Mouse (Mus musculus): ENCODE measurements around the gene Gm12216. TPM values are rescaled to one million over a fixed set of nuclear protein-coding genes. Genes with fewer than 3 reads are reported as not detected.

Gm12216 gene
- polyA plus RNA-seq, 1 experiment = 6.9 TPM

- Histone ChIP-seq H3K27me3 (ENCODE audit: control insufficient read depth, insufficient read depth, low read length) (no peaks in the 10 kb centered on the region), H3K4me1 (ENCODE audit: control insufficient read depth, insufficient read depth, insufficient read length) (peaks cover 3% of the 10 kb centered on the region; the same call in 1 of the 2 replicates), H3K4me3 (ENCODE audit: extremely low read depth, insufficient read depth, insufficient read length) (no peak overlapping the region), H3K36me3 (ENCODE audit: control insufficient read depth, insufficient read depth, low read length) (no peaks in the 10 kb centered on the region), H3K27ac (ENCODE audit: insufficient read depth, low read length) (no peak overlapping the region)
- TF ChIP-seq CTCF (IDR thresholded peaks at IDR 0.05; ENCODE audit: extremely low read depth, insufficient read depth, insufficient read length, insufficient replicate concordance) (no peak), POLR2A (IDR thresholded peaks at IDR 0.05; ENCODE audit: low read depth, low read length) (no peak)
- 82% methylated on average over 12 of the region's 12 CpGs for WGBS
- no peak for DNase-seq (ENCODE audit: low read depth in 1 of 2, low spot score in 2 of 2)
Observed at GRCm38 (mm10) chr11:53755011-53755595, 104.0 kb downstream of the Gm12216 start.

GRCm38 (mm10) chr11:53749716-53750352, 109.2 kb downstream of the Gm12216 start:
- no peak for DNase-seq (ENCODE audit: low read depth in 1 of 2, low spot score in 2 of 2)
- H3K4me3 ChIP-seq (ENCODE audit: extremely low read depth, insufficient read depth, insufficient read length) = no peak overlapping the region
- no peaks in the 10 kb centered on the region for H3K27me3 ChIP-seq (ENCODE audit: control insufficient read depth, insufficient read depth, low read length)
- TF ChIP-seq CTCF (IDR thresholded peaks at IDR 0.05; ENCODE audit: extremely low read depth, insufficient read depth, insufficient read length, insufficient replicate concordance) = no peak
- TF ChIP-seq POLR2A (IDR thresholded peaks at IDR 0.05; ENCODE audit: low read depth, low read length) = no peak
- no peaks in the 10 kb centered on the region for H3K36me3 ChIP-seq (ENCODE audit: control insufficient read depth, insufficient read depth, low read length)
- peaks cover 6% of the 10 kb centered on the region; the same call in 1 of the 2 replicates for H3K4me1 ChIP-seq (ENCODE audit: control insufficient read depth, insufficient read depth, insufficient read length)
- 78% methylated on average over 5 of the region's 5 CpGs for WGBS
- no peak overlapping the region for H3K27ac ChIP-seq (ENCODE audit: insufficient read depth, low read length)

- TF ChIP-seq CTCF (IDR thresholded peaks at IDR 0.05; ENCODE audit: extremely low read depth, insufficient read depth, insufficient read length, insufficient replicate concordance) = no peak
- no peak for TF ChIP-seq POLR2A (IDR thresholded peaks at IDR 0.05; ENCODE audit: low read depth, low read length)
- H3K27ac ChIP-seq (ENCODE audit: insufficient read depth, low read length) = no peak overlapping the region
- no peaks in the 10 kb centered on the region for H3K36me3 ChIP-seq (ENCODE audit: control insufficient read depth, insufficient read depth, low read length)
- no peak overlapping the region for H3K4me3 ChIP-seq (ENCODE audit: extremely low read depth, insufficient read depth, insufficient read length)
- 71% methylated on average over 4 of the region's 4 CpGs for WGBS
- DNase-seq (ENCODE audit: low read depth in 1 of 2, low spot score in 2 of 2) = no peak
- no peaks in the 10 kb centered on the region for H3K27me3 ChIP-seq (ENCODE audit: control insufficient read depth, insufficient read depth, low read length)
- peaks cover 6% of the 10 kb centered on the region; the same call in 1 of the 2 replicates for H3K4me1 ChIP-seq (ENCODE audit: control insufficient read depth, insufficient read depth, insufficient read length)
Observed at GRCm38 (mm10) chr11:53749306-53749705, 109.8 kb downstream of the Gm12216 start.

- no peak for DNase-seq (ENCODE audit: low read depth in 1 of 2, low spot score in 2 of 2)
- H3K4me3 ChIP-seq (ENCODE audit: extremely low read depth, insufficient read depth, insufficient read length) = no peak overlapping the region
- no peak for TF ChIP-seq CTCF (IDR thresholded peaks at IDR 0.05; ENCODE audit: extremely low read depth, insufficient read depth, insufficient read length, insufficient replicate concordance)
- no peak for TF ChIP-seq POLR2A (IDR thresholded peaks at IDR 0.05; ENCODE audit: low read depth, low read length)
Observed at GRCm38 (mm10) chr11:53748614-53749013, 110.4 kb downstream of the Gm12216 start.

GRCm38 (mm10) chr11:53747985-53748384, 111.1 kb downstream of the Gm12216 start:
- TF ChIP-seq POLR2A (IDR thresholded peaks at IDR 0.05; ENCODE audit: low read depth, low read length) (no peak), CTCF (IDR thresholded peaks at IDR 0.05; ENCODE audit: extremely low read depth, insufficient read depth, insufficient read length, insufficient replicate concordance) (no peak)
- no peak overlapping the region for H3K27ac ChIP-seq (ENCODE audit: insufficient read depth, low read length)
- no peak overlapping the region for H3K4me3 ChIP-seq (ENCODE audit: extremely low read depth, insufficient read depth, insufficient read length)
- H3K4me1 ChIP-seq (ENCODE audit: control insufficient read depth, insufficient read depth, insufficient read length) = peaks cover 6% of the 10 kb centered on the region; the same call in 1 of the 2 replicates
- WGBS = 18% methylated on average over 9 of the region's 9 CpGs
- DNase-seq (ENCODE audit: low read depth in 1 of 2, low spot score in 2 of 2) = no peak
- H3K27me3 ChIP-seq (ENCODE audit: control insufficient read depth, insufficient read depth, low read length) = no peaks in the 10 kb centered on the region
- no peaks in the 10 kb centered on the region for H3K36me3 ChIP-seq (ENCODE audit: control insufficient read depth, insufficient read depth, low read length)

More at GRCm38 (mm10) chr11:53748614-53749013, 110.4 kb downstream of the Gm12216 start:
- no peaks in the 10 kb centered on the region for H3K27me3 ChIP-seq (ENCODE audit: control insufficient read depth, insufficient read depth, low read length)
- WGBS = 34% methylated on average over 6 of the region's 6 CpGs
- H3K4me1 ChIP-seq (ENCODE audit: control insufficient read depth, insufficient read depth, insufficient read length) = peaks cover 6% of the 10 kb centered on the region; the same call in 1 of the 2 replicates
- H3K27ac ChIP-seq (ENCODE audit: insufficient read depth, low read length) = no peak overlapping the region
- H3K36me3 ChIP-seq (ENCODE audit: control insufficient read depth, insufficient read depth, low read length) = no peaks in the 10 kb centered on the region

GRCm38 (mm10) chr11:53745260-53745659, 113.8 kb downstream of the Gm12216 start:
- DNase-seq (ENCODE audit: low read depth in 1 of 2, low spot score in 2 of 2) = no peak
- no peak for TF ChIP-seq POLR2A (IDR thresholded peaks at IDR 0.05; ENCODE audit: low read depth, low read length)
- no peak for TF ChIP-seq CTCF (IDR thresholded peaks at IDR 0.05; ENCODE audit: extremely low read depth, insufficient read depth, insufficient read length, insufficient replicate concordance)
- Histone ChIP-seq H3K27ac (ENCODE audit: insufficient read depth, low read length) (no peak overlapping the region), H3K36me3 (ENCODE audit: control insufficient read depth, insufficient read depth, low read length) (no peaks in the 10 kb centered on the region), H3K27me3 (ENCODE audit: control insufficient read depth, insufficient read depth, low read length) (no peaks in the 10 kb centered on the region), H3K4me3 (ENCODE audit: extremely low read depth, insufficient read depth, insufficient read length) (no peak overlapping the region), H3K4me1 (ENCODE audit: control insufficient read depth, insufficient read depth, insufficient read length) (peaks cover 6% of the 10 kb centered on the region; the same call in 1 of the 2 replicates)
- 80% methylated on average over 2 of the region's 2 CpGs for WGBS

- no peaks in the 10 kb centered on the region for H3K36me3 ChIP-seq (ENCODE audit: control insufficient read depth, insufficient read depth, low read length)
- TF ChIP-seq CTCF (IDR thresholded peaks at IDR 0.05; ENCODE audit: extremely low read depth, insufficient read depth, insufficient read length, insufficient replicate concordance) (no peak), POLR2A (IDR thresholded peaks at IDR 0.05; ENCODE audit: low read depth, low read length) (no peak)
- H3K4me3 ChIP-seq (ENCODE audit: extremely low read depth, insufficient read depth, insufficient read length) = no peak overlapping the region
- WGBS = 79% methylated on average over 5 of the region's 5 CpGs
- no peak for DNase-seq (ENCODE audit: low read depth in 1 of 2, low spot score in 2 of 2)
- H3K27me3 ChIP-seq (ENCODE audit: control insufficient read depth, insufficient read depth, low read length) = no peaks in the 10 kb centered on the region
- H3K27ac ChIP-seq (ENCODE audit: insufficient read depth, low read length) = no peak overlapping the region
- H3K4me1 ChIP-seq (ENCODE audit: control insufficient read depth, insufficient read depth, insufficient read length) = no peaks in the 10 kb centered on the region
Observed at GRCm38 (mm10) chr11:53742353-53742752, 116.7 kb downstream of the Gm12216 start.

All from spleen, adult 2 months (tissue).